Mouse (Mus musculus): ENCODE results near the gene Pdzd8. TPM values are rescaled to one million over a fixed set of nuclear protein-coding genes. Genes with fewer than 3 reads are reported as not detected.

The Pdzd8 gene
- polyA plus RNA-seq, 1 experiment from 2014 or later, result 11.8 TPM

DNA sequence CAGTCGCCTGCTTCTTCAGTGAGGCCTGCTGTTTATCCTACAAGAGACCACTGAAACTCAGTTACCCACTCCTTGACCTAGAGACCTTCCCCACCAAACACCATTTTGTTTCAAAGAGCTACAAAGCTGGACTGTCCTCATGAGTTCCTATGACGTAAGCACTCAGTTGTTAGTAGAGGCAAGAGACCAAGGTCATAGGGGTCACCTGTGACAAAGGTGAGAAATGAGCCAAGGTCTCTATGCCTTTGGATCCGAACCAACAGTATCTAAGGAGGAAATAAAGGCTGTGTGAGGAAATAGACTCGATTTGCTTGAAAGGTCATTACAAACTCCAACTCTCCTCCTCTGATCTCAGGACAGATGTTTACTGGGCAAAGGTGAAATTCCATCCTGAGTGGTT, 25.4 kb upstream of the Pdzd8 start:
- ATAC-seq (ENCODE audit: low FRiP score, low read depth), result no peak
- no peaks in the 10 kb centered on the region for H3K36me3 ChIP-seq
- no peak overlapping the region for H3K4me3 ChIP-seq
- no peak overlapping the region for H3K9ac ChIP-seq
- no peaks in the 10 kb centered on the region for H3K4me1 ChIP-seq
- H3K9me3 ChIP-seq, result peaks cover 8% of the 10 kb centered on the region; the same call in 1 of the 2 replicates
- no peak overlapping the region for H3K27ac ChIP-seq
- H3K27me3 ChIP-seq, result no peaks in the 10 kb centered on the region
- 76% methylated on average over 4 of the region's 4 CpGs for WGBS
- H3K4me2 ChIP-seq (replicated peaks), result no peak overlapping the region

DNA sequence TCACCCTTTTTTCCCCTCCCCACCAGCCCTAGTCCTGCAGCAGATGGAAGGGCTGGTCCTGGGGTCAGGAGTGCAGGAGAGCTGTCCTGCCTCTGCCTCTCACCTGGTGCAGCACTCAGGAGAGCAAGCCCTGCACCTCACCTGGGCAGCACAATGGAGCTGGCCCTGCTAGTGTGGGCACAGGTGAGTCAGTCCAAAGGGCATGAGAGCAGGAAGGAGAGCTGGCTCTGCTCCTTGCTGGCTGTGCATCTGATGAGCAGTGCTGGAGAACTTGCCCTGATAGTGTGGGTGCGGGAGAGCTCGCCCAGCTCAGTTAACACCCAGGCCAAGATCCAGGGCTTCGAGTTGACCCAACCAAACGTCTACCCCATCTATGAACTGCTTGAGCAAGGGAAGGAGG, 22.3 kb upstream of the Pdzd8 start:
- Histone ChIP-seq H3K9ac (no peak overlapping the region), H3K27ac (no peak overlapping the region), H3K36me3 (no peaks in the 10 kb centered on the region), H3K4me3 (no peak overlapping the region), H3K4me2 (replicated peaks) (no peak overlapping the region), H3K4me1 (no peaks in the 10 kb centered on the region), H3K9me3 (no peaks in the 10 kb centered on the region), H3K27me3 (no peaks in the 10 kb centered on the region)
- 82% methylated on average over 4 of the region's 4 CpGs for WGBS
- no peak for ATAC-seq (ENCODE audit: low FRiP score, low read depth)

DNA sequence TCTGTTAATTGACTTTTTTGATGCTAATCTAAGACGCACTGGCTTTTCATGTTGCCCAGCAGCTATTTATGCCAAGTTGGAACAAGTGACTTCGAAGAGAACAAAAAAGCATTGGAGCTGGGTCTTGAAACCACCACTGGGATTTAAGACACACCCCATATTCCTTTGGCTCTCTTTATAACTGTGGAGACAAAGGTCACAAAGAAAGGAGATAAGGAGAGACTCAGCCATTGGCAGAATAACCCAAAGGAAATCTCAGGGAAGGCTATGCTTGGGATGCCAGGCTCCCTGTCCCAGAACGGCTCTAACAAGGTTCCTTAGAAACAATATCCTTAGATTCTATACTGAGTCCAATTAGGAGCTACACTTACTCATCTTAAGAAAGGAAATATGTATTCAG, 21.1 kb upstream of the Pdzd8 start:
- Histone ChIP-seq H3K36me3 (no peaks in the 10 kb centered on the region), H3K4me1 (no peaks in the 10 kb centered on the region), H3K27me3 (no peaks in the 10 kb centered on the region), H3K9ac (no peak overlapping the region), H3K27ac (no peak overlapping the region), H3K9me3 (no peaks in the 10 kb centered on the region), H3K4me2 (replicated peaks) (no peak overlapping the region), H3K4me3 (no peak overlapping the region)
- WGBS, result 85% methylated on average over 3 of the region's 3 CpGs
- ATAC-seq (ENCODE audit: low FRiP score, low read depth), result no peak

DNA sequence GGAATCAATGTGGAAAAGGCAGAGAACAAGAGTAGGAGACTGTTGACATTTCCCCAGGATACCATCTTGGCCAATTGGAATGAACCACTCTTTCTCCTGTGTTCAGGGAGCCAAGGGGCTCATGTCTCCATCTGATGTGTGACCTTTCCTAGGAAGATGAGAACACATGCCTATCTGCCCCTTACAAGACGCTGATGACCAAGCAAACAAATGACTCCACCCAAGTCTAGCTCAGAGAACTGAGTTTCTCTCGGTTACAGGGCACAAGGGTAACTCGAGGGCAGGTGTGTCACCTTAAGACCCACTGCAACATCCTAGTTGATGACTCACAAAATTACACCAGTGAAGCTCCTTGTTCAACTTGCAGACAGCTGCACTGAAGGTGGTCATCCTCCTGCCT, 18.1 kb upstream of the Pdzd8 start:
- Histone ChIP-seq H3K36me3 (no peaks in the 10 kb centered on the region), H3K4me3 (no peak overlapping the region), H3K9ac (no peak overlapping the region), H3K27me3 (no peaks in the 10 kb centered on the region), H3K9me3 (no peaks in the 10 kb centered on the region), H3K4me2 (replicated peaks) (no peak overlapping the region), H3K4me1 (no peaks in the 10 kb centered on the region), H3K27ac (no peak overlapping the region)
- WGBS, result 83% methylated on average over 3 of the region's 3 CpGs
- ATAC-seq (ENCODE audit: low FRiP score, low read depth), result no peak

DNA sequence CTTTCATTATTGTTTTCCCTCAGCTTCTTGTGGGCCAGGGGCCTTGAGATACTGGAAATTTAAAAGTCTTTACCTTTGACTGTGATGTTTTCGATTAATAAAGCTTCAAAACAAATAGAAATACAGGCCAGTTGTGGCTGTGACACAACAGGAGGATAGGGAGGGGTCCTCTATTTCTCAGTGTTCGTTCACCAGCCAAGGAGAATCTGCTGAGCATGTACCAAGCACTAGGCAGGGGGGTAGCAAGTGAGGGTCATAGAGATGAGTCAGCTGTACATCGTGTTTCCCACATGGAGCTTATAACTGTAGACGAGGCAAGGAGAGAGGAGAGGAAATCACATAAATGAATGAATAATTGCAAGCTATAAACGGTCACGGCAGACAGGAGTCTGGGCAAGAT, 17.1 kb upstream of the Pdzd8 start:
- Histone ChIP-seq H3K9me3 (no peaks in the 10 kb centered on the region), H3K27ac (no peak overlapping the region), H3K9ac (no peak overlapping the region), H3K36me3 (no peaks in the 10 kb centered on the region), H3K4me2 (replicated peaks) (no peak overlapping the region), H3K4me1 (no peaks in the 10 kb centered on the region), H3K27me3 (no peaks in the 10 kb centered on the region), H3K4me3 (no peak overlapping the region)
- 68% methylated on average over 6 of the region's 6 CpGs for WGBS
- ATAC-seq (ENCODE audit: low FRiP score, low read depth), result no peak

DNA sequence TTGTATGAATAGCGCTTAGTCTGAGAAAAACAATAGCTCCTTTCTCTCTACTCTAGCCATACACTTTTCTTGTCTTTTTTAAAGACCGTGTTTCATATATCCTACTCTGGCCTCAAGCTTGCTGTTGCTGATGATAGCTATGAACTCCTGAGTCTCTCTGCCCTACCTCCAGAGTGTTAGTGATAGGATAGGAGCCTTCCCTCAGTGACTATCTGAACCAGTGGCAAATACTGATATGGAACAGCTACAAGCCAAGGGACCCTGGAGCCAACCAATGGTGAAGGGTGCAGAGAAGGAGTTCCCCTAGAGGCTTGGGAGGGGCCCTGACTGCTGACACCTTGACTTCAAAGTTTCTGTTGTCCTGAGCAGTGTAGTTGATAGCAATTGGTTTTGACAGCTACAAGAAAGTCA, 14.9 kb upstream of the Pdzd8 start:
- Histone ChIP-seq H3K27me3 (no peaks in the 10 kb centered on the region), H3K4me3 (no peak overlapping the region), H3K27ac (no peak overlapping the region), H3K4me2 (replicated peaks) (no peak overlapping the region), H3K36me3 (no peaks in the 10 kb centered on the region), H3K4me1 (no peaks in the 10 kb centered on the region), H3K9me3 (no peaks in the 10 kb centered on the region), H3K9ac (no peak overlapping the region)
- 80% methylated on average over 2 of the region's 2 CpGs for WGBS
- ATAC-seq (ENCODE audit: low FRiP score, low read depth), result no peak

DNA sequence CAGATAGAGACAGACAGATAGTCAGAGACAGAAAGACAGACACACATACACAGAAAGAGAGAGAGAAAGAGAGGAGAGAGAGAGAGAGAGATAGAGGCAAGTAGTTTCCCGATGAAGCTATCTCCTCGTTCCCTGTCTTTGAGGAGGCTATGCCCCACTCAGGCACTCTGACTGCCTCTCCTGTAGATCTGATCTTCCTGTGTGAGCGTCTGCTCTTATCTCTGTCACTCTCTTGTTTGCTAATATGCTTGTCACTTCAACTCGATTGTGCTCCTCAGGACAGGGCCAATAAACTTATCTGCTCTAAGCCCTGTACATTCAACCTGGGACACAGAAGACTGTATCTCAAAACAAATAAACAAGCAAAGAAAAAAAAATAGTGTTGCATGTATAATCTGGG, 13.6 kb upstream of the Pdzd8 start:
- Histone ChIP-seq H3K4me3 (no peak overlapping the region), H3K27ac (no peak overlapping the region), H3K4me2 (replicated peaks) (no peak overlapping the region), H3K27me3 (no peaks in the 10 kb centered on the region), H3K36me3 (no peaks in the 10 kb centered on the region), H3K9ac (no peak overlapping the region), H3K4me1 (no peaks in the 10 kb centered on the region), H3K9me3 (no peaks in the 10 kb centered on the region)
- ATAC-seq (ENCODE audit: low FRiP score, low read depth), result no peak
- 57% methylated on average over 4 of the region's 4 CpGs for WGBS

DNA sequence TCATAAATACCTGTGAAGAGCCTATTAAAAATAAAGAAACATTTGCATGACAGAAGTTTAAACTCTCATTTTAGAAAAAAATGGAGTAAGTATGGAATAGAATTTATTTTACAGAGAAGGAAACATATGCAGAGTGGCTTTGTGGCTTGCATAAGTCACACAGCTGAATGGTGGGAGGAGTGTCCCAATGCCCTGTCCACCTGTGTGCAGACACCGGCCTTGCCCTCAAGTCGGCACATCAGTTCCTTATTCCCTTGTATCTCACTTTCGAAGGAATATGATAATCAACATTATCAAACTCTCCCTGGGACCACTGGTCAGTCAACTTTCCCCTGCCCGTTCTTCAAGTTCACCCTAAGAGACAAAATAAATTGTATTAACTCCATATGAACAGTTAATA, 12.3 kb upstream of the Pdzd8 start:
- 71% methylated on average over 4 of the region's 4 CpGs for WGBS
- peaks cover 3% of the 10 kb centered on the region; the same call in 1 of the 2 replicates for H3K27me3 ChIP-seq
- H3K9me3 ChIP-seq, result no peaks in the 10 kb centered on the region
- no peak overlapping the region for H3K4me2 ChIP-seq (replicated peaks)
- no peaks in the 10 kb centered on the region for H3K36me3 ChIP-seq
- H3K4me1 ChIP-seq, result no peaks in the 10 kb centered on the region
- no peak for ATAC-seq (ENCODE audit: low FRiP score, low read depth)
- H3K9ac ChIP-seq, result no peak overlapping the region
- H3K4me3 ChIP-seq, result no peak overlapping the region
- no peak overlapping the region for H3K27ac ChIP-seq

DNA sequence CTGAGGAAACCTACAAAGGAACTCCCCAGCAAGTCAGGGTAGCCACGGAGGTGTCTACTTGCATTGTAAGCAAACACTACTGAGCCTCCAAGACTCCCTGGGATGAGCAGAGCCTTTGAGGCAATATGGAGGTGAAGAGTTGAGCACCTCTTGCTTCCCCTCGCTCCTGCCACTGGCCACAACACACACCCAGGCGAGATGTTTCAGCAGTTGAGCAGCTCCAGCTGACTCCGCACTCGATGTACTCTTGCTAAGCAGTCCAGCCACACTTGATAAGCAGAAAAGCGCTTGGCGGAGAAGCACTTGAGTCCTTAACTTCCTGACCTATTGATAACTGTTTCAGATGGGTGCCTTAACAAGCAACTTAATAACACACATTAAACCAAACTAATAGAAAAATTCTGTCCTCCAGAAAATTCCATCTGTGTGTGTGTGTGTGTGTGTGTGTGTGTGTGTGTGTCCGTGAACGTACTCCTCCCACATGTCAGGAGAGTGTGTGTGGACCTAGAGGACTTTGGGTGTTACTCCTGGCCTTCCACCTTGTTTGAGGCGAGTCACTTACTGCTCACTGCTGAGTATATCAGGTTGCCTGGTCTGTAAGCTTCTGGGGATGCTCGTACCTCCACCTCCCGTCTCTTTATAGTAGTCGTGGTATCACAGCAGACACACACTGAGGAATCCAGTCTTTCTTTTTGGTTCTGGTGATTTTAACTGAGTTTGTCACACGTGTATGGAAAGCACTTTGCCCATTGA, 11.4 kb upstream of the Pdzd8 start:
- H3K9ac ChIP-seq, result no peak overlapping the region
- H3K27ac ChIP-seq, result no peak overlapping the region
- H3K36me3 ChIP-seq, result no peaks in the 10 kb centered on the region
- no peaks in the 10 kb centered on the region for H3K4me1 ChIP-seq
- no peak for ATAC-seq (ENCODE audit: low FRiP score, low read depth)
- H3K4me3 ChIP-seq, result no peak overlapping the region
- H3K9me3 ChIP-seq, result no peaks in the 10 kb centered on the region
- H3K27me3 ChIP-seq, result peaks cover 3% of the 10 kb centered on the region; the same call in 1 of the 2 replicates
- H3K4me2 ChIP-seq (replicated peaks), result no peak overlapping the region
- 72% methylated on average over 14 of the region's 14 CpGs for WGBS

DNA sequence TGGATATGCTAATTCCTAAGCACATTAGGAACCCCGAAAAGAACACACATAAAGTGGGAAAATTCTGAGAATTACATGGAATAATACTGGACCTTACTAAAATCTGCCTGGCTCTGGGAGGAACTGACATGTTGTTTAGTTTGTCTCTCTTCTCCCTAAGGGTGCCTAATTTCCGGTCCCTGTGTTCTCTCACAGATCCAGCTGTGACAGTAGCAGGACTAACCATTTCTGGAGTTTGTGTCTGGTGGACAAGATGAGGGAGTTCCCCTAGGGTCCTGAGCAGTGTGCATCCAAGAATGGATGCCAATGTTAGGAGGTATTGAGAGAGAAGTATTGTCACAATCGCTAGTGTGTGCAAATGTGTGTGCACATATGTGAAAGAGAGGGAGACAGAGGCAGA, 10.8 kb upstream of the Pdzd8 start:
- H3K9ac ChIP-seq, result no peak overlapping the region
- peaks cover 8% of the 10 kb centered on the region; the same call in 1 of the 2 replicates for H3K27me3 ChIP-seq
- no peaks in the 10 kb centered on the region for H3K4me1 ChIP-seq
- no peak overlapping the region for H3K4me2 ChIP-seq (replicated peaks)
- no peak overlapping the region for H3K4me3 ChIP-seq
- 84% methylated on average over 3 of the region's 3 CpGs for WGBS
- no peak overlapping the region for H3K27ac ChIP-seq
- ATAC-seq (ENCODE audit: low FRiP score, low read depth), result no peak
- no peaks in the 10 kb centered on the region for H3K9me3 ChIP-seq
- no peaks in the 10 kb centered on the region for H3K36me3 ChIP-seq

DNA sequence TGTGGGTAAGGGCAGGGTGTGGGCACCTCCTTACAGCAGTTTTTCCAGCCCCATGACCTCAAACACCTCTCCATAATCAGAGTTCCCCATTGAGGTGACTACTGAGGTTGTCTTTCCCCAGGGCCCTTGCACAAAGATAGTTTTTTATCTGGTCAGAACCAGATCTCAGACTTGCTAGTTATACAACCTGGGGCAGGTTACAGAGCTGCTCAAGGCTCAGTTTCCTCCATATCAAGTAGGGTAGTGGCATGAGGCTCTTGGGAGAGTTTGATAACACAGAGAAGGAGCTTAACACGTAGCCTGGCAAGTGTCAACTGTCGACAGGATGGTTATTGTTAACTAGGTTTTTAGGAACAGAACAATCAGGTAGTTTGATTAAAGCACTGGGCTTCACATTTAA, 9.3 kb upstream of the Pdzd8 start:
- WGBS, result 55% methylated on average over 2 of the region's 2 CpGs
- Histone ChIP-seq H3K9me3 (no peaks in the 10 kb centered on the region), H3K27ac (no peak overlapping the region), H3K4me2 (replicated peaks) (no peak overlapping the region), H3K4me1 (no peaks in the 10 kb centered on the region), H3K4me3 (no peak overlapping the region), H3K36me3 (no peaks in the 10 kb centered on the region), H3K9ac (no peak overlapping the region), H3K27me3 (peaks cover 8% of the 10 kb centered on the region; the same call in 1 of the 2 replicates)
- ATAC-seq (ENCODE audit: low FRiP score, low read depth), result no peak

DNA sequence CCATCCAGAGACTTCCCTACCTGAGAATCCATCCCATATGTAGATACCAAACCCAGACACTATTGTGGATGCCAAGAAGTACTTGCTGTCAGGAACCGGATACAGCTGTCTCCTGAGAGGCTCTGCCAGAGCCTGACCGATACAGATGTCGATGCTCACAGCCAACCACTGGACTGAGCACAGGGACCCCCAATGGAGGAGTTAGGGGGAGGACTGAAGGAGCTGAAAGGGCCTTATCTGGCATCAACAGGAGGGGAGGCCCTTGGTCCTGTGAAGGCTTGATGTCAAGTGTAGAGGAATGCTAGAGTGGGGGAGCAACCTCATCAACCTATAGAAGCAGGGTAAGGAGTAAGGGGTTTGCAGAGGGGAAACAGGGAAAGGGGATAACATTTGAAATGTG, 7.2 kb upstream of the Pdzd8 start:
- H3K4me1 ChIP-seq, result no peaks in the 10 kb centered on the region
- no peaks in the 10 kb centered on the region for H3K36me3 ChIP-seq
- no peaks in the 10 kb centered on the region for H3K9me3 ChIP-seq
- H3K27me3 ChIP-seq, result peaks cover 8% of the 10 kb centered on the region; the same call in 1 of the 2 replicates
- 77% methylated on average over 3 of the region's 3 CpGs for WGBS
- H3K27ac ChIP-seq, result no peak overlapping the region
- H3K9ac ChIP-seq, result no peak overlapping the region
- ATAC-seq (ENCODE audit: low FRiP score, low read depth), result no peak
- H3K4me3 ChIP-seq, result no peak overlapping the region
- no peak overlapping the region for H3K4me2 ChIP-seq (replicated peaks)
